Mouse (Mus musculus) left cerebral cortex, postnatal 10 days (tissue): ENCODE measurements around the gene Pdcd11. TPM values are rescaled to one million over a fixed set of nuclear protein-coding genes. Genes with fewer than 3 reads are reported as not detected.

ENCODE experiments used
- DNase-seq, 2 experiments: peaks; one replicate each; pipeline ENCODE4 v3.0.0; 2021 to 2022; ENCODE audit warnings: low spot score in 2 of 2, mixed read lengths in 1 of 2; ENCODE audit errors: extremely low spot score in 1 of 2
- intact Hi-C: fragments of 180-260 bp; cut with DNase I; formaldehyde crosslinking; loops from one replicate; pipeline ENCODE4 v1.15.1; 2025
- total RNA-seq, 2 experiments: library from RNA; stranded (reverse); gene quantifications; 2 replicates each; pipeline ENCODE4 v1.2.3; 2021

Pdcd11 gene
- total RNA-seq, 2 experiments from 2014 or later, result 14.2 to 14.8 TPM

GRCm38 (mm10) chr19:47157664-47158063 is 67.1 kb downstream of the Pdcd11 start, which contains the start of gene Calhm3:
Gene Calhm3, minus strand, starts transcription at chr19:47157764.
- intact Hi-C loops, result no loop called here
- DNase-seq, result no peak

GRCm38 (mm10) chr19:47161669-47162068 is 71.1 kb downstream of the Pdcd11 start:
- no peak for DNase-seq
- intact Hi-C loops, result no loop called here

GRCm38 (mm10) chr19:47163176-47163744 is 72.7 kb downstream of the Pdcd11 start:
- intact Hi-C loops, result no loop called here
- no peak for DNase-seq

GRCm38 (mm10) chr19:47166758-47167157 is 76.2 kb downstream of the Pdcd11 start:
- intact Hi-C loops, result no loop called here
- DNase-seq, result no peak

GRCm38 (mm10) chr19:47167617-47168214 is 77.1 kb downstream of the Pdcd11 start:
- no peak for DNase-seq
- intact Hi-C loops, result loop anchor here (2.0 kb wide), 1 partner anchor 47 kb away; no protein-coding TSS in a partner anchor

- no peak for DNase-seq
- intact Hi-C loops, result loop anchor here (2.0 kb wide), 1 partner anchor 47 kb away; no protein-coding TSS in a partner anchor
These were observed 77.7 kb downstream of the Pdcd11 start for GRCm38 (mm10) chr19:47168223-47168622.

- intact Hi-C loops, result loop anchor here (2.0 kb wide), 1 partner anchor 48 kb away; no protein-coding TSS in a partner anchor
- peak; percentile 75 to 87 for DNase-seq
These were observed 78.3 kb downstream of the Pdcd11 start for GRCm38 (mm10) chr19:47168793-47169412.

GRCm38 (mm10) chr19:47174515-47174914 is 83.9 kb downstream of the Pdcd11 start:
- no peak for DNase-seq
- intact Hi-C loops, result no loop called here

- intact Hi-C loops, result loop anchor here (5.0 kb wide), 1 partner anchor 87 kb away; no protein-coding TSS in a partner anchor
- DNase-seq, result no peak
These were observed 84.9 kb downstream of the Pdcd11 start for GRCm38 (mm10) chr19:47175472-47175871.

- intact Hi-C loops, result loop anchor here (5.0 kb wide), 1 partner anchor 85 kb away; no protein-coding TSS in a partner anchor
- DNase-seq, result no peak
These were observed 86.4 kb downstream of the Pdcd11 start for GRCm38 (mm10) chr19:47176916-47177505.

- intact Hi-C loops, result loop anchor here (2.0 to 5.0 kb wide), 2 partner anchors 84 to 161 kb away; no protein-coding TSS in a partner anchor
- DNase-seq, result peak in 1 of 2 experiments; percentile 53
These were observed 87.4 kb downstream of the Pdcd11 start for GRCm38 (mm10) chr19:47178001-47178400.

- intact Hi-C loops, result loop anchor here (2.0 to 5.0 kb wide), 2 partner anchors 84 to 160 kb away; no protein-coding TSS in a partner anchor
- DNase-seq, result peak in 1 of 2 experiments; percentile 79
These were observed 88.1 kb downstream of the Pdcd11 start, which contains the start of gene Neurl1a for GRCm38 (mm10) chr19:47178431-47179271. Gene Neurl1a, plus strand, starts transcription at chr19:47178820.

- intact Hi-C loops, result loop anchor here (2.0 to 5.0 kb wide), 2 partner anchors 83 to 159 kb away; no protein-coding TSS in a partner anchor
- peak in 1 of 2 experiments; percentile 66 for DNase-seq
These were observed 88.8 kb downstream of the Pdcd11 start for GRCm38 (mm10) chr19:47179272-47179809.

- no peak for DNase-seq
- intact Hi-C loops, result no loop called here
These were observed 89.4 kb downstream of the Pdcd11 start for GRCm38 (mm10) chr19:47180011-47180410.
